In genomic region chr7:107707650-107708049, GRCm38 (mm10) we compare ENCODE assay signal across 9 mouse cellular contexts. TPM values are rescaled to one million over a fixed set of nuclear protein-coding genes. Genes with fewer than 3 reads are reported as not detected.
DNase-seq lines count a peak whose midpoint lies in the region; ATAC-seq lines count a peak whose summit lies in the region.
"Had no signal": no experiment of that assay in that cellular context is flagged by ENCODE, and none has a peak within 500 bp of the region (broad histone marks: within the 10 kb centered on the region; RNA-seq: fewer than 3 reads in every experiment).

No protein-coding gene starts in this region.

- 0 out of 2 replicates have a peak overlapping the region, but pooled peaks have one; percentile 62 for H3K27ac ChIP-seq in heart, embryonic 11.5 days (ENCODE audit: low read depth, low read length)
- H3K27ac ChIP-seq in lung, embryonic 16.5 days (ENCODE audit: low read length) = peak overlapping the region; percentile 79

- intact Hi-C loops in heart, postnatal 36 days (cut with DNase I) = loop anchor here (2.0 to 5.0 kb wide), 2 partner anchors 43 to 140 kb away; partner anchors contain the start of gene Olfml1

- H3K4me1 ChIP-seq in heart, embryonic 11.5 days (ENCODE audit: control insufficient read depth, insufficient read depth, low read length) = peaks cover 13% of the 10 kb centered on the region
- H3K4me1 ChIP-seq in lung, embryonic 16.5 days (replicated peaks; ENCODE audit: control insufficient read depth, insufficient read depth, low read length) = peaks cover 20% of the 10 kb centered on the region

- no peaks in the 10 kb centered on the region for H3K27me3 ChIP-seq in heart, embryonic 11.5 days (ENCODE audit: control insufficient read depth, insufficient read depth, low read length)
- no peaks in the 10 kb centered on the region for H3K27me3 ChIP-seq in lung, embryonic 16.5 days (ENCODE audit: control insufficient read depth, insufficient read depth, low read depth, low read length)
- H3K27me3 ChIP-seq in splenic B cell, adult 2 months (ENCODE audit: control insufficient read depth, insufficient read depth, low read length, poor library complexity, severe bottlenecking) = no peaks in the 10 kb centered on the region

- H3K9ac ChIP-seq in heart, embryonic 11.5 days (ENCODE audit: low read depth, low read length) = 0 out of 2 replicates have a peak overlapping the region, but pooled peaks have one; percentile 10
- no peak overlapping the region for H3K9ac ChIP-seq in lung, embryonic 16.5 days (ENCODE audit: low read length)

- WGBS in heart, embryonic 11.5 days (ENCODE audit: insufficient replicate concordance) = 56% methylated on average over 9 of the region's 9 CpGs
- WGBS in lung, embryonic 16.5 days = 48% methylated on average over 9 of the region's 9 CpGs

- no peak overlapping the region for H3K4me3 ChIP-seq in heart, embryonic 11.5 days (ENCODE audit: low read depth, low read length)
- no peak overlapping the region for H3K4me3 ChIP-seq in lung, embryonic 16.5 days (ENCODE audit: low read length)

- H3K4me2 ChIP-seq in heart, embryonic 11.5 days = no peak overlapping the region
- H3K4me2 ChIP-seq in lung, embryonic 16.5 days (ENCODE audit: low read depth, low read length) = no peak overlapping the region

- no peak for DNase-seq in heart, postnatal 36 days
- peak; percentile 33 for DNase-seq in brain, adult 2 months (ENCODE audit: low read depth, low spot score)
- DNase-seq in splenic B cell, adult 2 months (ENCODE audit: low read depth, low spot score) = peak; percentile 82
- no peak for DNase-seq in yolk sac, embryonic 10.5 days (ENCODE audit: low spot score)
- DNase-seq in testis, postnatal 14 days (ENCODE audit: low spot score) = no peak
- DNase-seq in layer of hippocampus, adult 8-10 months (ENCODE audit: low spot score in 2 of 2) = no peak

- H3K9me3 ChIP-seq in heart, embryonic 11.5 days (replicated peaks; ENCODE audit: control insufficient read depth, low read length) = no peaks in the 10 kb centered on the region
- no peaks in the 10 kb centered on the region for H3K9me3 ChIP-seq in lung, embryonic 16.5 days (ENCODE audit: control insufficient read depth, low read length)

- no peak for ATAC-seq in heart, embryonic 11.5 days (replicated peaks; ENCODE audit: insufficient number of reproducible peaks, low FRiP score, low TSS enrichment)
- ATAC-seq in lung, embryonic 16.5 days (ENCODE audit: low read depth) = no peak

- no peaks in the 10 kb centered on the region for H3K36me3 ChIP-seq in heart, embryonic 11.5 days (ENCODE audit: control insufficient read depth, insufficient read depth, low read length)
- no peaks in the 10 kb centered on the region for H3K36me3 ChIP-seq in lung, embryonic 16.5 days (ENCODE audit: control insufficient read depth, insufficient read depth, low read length)
- no peaks in the 10 kb centered on the region for H3K36me3 ChIP-seq in splenic B cell, adult 2 months (ENCODE audit: control insufficient read depth, insufficient read depth, low read length, poor library complexity, severe bottlenecking)

RNA-seq across cellular contexts. Expression of gene Cyb5r2, which starts 50.2 kb away (rescaled TPM):
- polyA plus RNA-seq in heart, embryonic 11.5 days (2014; fragmentation: Nextera tagmentation; extraction: Ambion mirVana) = 0.76 and 1.2 TPM in 2 replicates
- not detected for total RNA-seq in heart, postnatal 36 days (2021)
- 0.08 and 0.28 TPM in 2 replicates for polyA plus RNA-seq in lung, embryonic 16.5 days (2015; fragmentation: Nextera tagmentation; extraction: Ambion mirVana)
- under 1 TPM in 3 of 4 experiments, not detected in 1; 0.16 to 0.43 (median 0.27) TPM for total RNA-seq in layer of hippocampus, adult 8-10 months (2022)
- polyA plus RNA-seq: C2C12 had no signal

Comparison
In these comparisons a context has a peak if more than half of its experiments do, and no peak if none do; other contexts are left out.
1. DNase-seq: peak in brain, adult 2 months (single experiment) and splenic B cell, adult 2 months (single experiment); none in heart, postnatal 36 days (0 of 2), yolk sac, embryonic 10.5 days (single experiment), testis, postnatal 14 days (single experiment) and layer of hippocampus, adult 8-10 months (0 of 2).